Mouse (Mus musculus): ENCODE data around the gene Eapp. TPM values are rescaled to one million over a fixed set of nuclear protein-coding genes. Genes with fewer than 3 reads are reported as not detected.
"Not testable (repeated sequence)": the region's sequence is repeated elsewhere in the genome, so short reads cannot be mapped to it uniquely, and the experiment has no call there.

Eapp gene
- polyA plus RNA-seq (2015; fragmentation: Nextera tagmentation; extraction: Ambion mirVana): 77.4 and 85.6 TPM in 2 replicates

DNA sequence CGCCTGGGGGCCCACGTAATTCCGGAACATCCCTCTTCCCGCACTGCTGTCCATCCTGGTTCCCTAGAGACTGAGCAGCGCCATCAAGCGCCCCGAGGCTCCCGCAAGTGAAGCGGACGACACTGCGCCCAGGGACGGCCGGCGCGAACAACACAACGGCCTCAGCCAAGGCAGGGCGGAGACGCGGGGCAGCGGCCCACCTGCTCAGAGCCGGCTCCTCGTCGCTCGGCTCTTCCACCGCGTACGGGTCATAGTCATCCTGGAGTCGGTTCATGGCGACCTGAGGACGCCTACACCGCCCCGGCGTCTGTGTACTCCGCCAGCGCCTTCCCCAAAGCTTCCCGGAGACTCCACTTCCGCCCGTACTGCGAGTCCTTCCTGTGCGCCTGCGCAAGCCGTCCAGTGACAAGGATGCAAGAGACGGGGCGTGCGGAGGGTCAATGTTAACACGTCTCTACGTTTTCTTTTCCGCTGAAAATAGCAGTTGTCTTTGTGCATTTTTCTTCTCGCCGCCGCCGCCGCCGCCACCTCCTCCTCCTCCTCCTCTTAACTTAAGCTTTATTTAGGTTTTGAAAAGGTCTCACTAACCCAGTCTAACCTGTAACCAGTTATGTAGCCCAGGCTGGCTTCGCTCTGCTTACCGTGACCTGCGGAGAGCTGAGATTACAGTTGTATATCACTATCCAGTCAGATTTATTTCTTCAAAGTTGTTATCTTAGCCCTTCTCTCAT is at the start of gene Eapp:
Gene Eapp (minus strand): TSS at position 387 of the 731 bp plus-strand sequence.
- Histone ChIP-seq H3K4me3 (replicated peaks; ENCODE audit: low read depth, low read length) (peak within 1 kb of the TSS; percentile 73), H3K4me1 (replicated peaks; ENCODE audit: insufficient read depth, low read length) (no peaks in the 10 kb centered on the region), H3K36me3 (ENCODE audit: insufficient read depth, low read length) (peaks cover 6% of the 10 kb centered on the region; the same call in 1 of the 2 replicates), H3K27me3 (ENCODE audit: insufficient read depth, low read length) (no peaks in the 10 kb centered on the region), H3K9ac (ENCODE audit: low read depth, low read length) (peak within 1 kb of the TSS; percentile 88), H3K27ac (peak within 1 kb of the TSS; percentile 98), H3K9me3 (replicated peaks; ENCODE audit: low read length) (no peaks in the 10 kb centered on the region), H3K4me2 (ENCODE audit: low read length) (peak within 1 kb of the TSS; percentile 85)
- peak; percentile 89 for ATAC-seq (replicated peaks; ENCODE audit: low FRiP score, low read depth)
- under 1% methylated on average over 57 of the region's 57 CpGs for WGBS
- peak; percentile 99 for DNase-seq (ENCODE audit: low spot score)
- TF ChIP-seq CTCF (IDR thresholded peaks at IDR 0.05; ENCODE audit: low read depth): peak; percentile 47

- not testable (repeated sequence) for H3K27ac ChIP-seq; H3K36me3 ChIP-seq (ENCODE audit: insufficient read depth, low read length); H3K4me1 ChIP-seq (replicated peaks; ENCODE audit: insufficient read depth, low read length); H3K9me3 ChIP-seq (replicated peaks; ENCODE audit: low read length); H3K4me3 ChIP-seq (replicated peaks; ENCODE audit: low read depth, low read length); H3K4me2 ChIP-seq (ENCODE audit: low read length); H3K9ac ChIP-seq (ENCODE audit: low read depth, low read length); DNase-seq (ENCODE audit: low spot score); H3K27me3 ChIP-seq (ENCODE audit: insufficient read depth, low read length)
- ATAC-seq (replicated peaks; ENCODE audit: low FRiP score, low read depth): peak; percentile 36
- whole genome bisulfite sequencing: 0% methylated on average over 7 of the region's 33 CpGs
Measured at GRCm38 (mm10) chr12:54738661-54739243, 43.1 kb upstream of the Eapp start.

DNA sequence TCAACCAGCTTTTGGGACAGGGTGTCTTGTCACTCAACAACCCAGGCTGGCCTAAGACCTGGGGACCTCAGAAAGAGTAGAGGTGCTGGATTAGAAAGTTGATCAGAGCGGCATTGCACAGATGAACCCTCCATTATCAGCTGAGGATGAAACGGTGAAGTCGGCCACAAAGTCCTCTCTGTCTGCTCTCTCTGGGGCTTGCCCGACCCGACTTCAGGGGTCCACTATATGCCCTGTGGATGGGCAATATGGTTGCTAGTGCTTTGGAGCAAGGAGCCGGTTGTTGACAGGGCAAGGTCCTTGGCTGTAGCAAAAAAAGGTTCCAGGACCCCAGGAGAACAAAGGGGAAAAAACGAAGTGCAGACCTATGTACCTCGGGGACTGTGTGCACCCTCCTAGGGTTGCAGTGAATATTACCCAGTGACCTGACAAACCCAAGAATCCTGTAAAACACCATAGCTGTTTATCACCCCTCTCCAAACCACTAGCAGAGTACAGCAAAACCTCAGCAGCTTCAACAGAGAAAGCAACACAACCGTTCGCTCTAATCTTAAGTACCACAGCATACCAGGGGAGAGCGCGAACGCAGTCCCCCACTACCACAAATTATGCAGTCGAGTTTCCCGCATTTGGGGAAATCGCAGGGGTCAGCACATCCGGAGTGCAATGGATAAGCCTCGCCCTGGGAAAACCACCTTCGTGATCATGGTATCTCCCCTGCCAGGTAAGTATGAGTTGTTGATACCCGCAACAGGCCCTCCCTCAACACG is 42.4 kb upstream of the Eapp start:
- peak; percentile 82 for ATAC-seq (replicated peaks; ENCODE audit: low FRiP score, low read depth)

GRCm38 (mm10) chr12:54734307-54735131 is 38.8 kb upstream of the Eapp start:
- not testable (repeated sequence) for H3K4me1 ChIP-seq (replicated peaks; ENCODE audit: insufficient read depth, low read length); H3K27ac ChIP-seq; H3K4me2 ChIP-seq (ENCODE audit: low read length); H3K36me3 ChIP-seq (ENCODE audit: insufficient read depth, low read length); H3K9me3 ChIP-seq (replicated peaks; ENCODE audit: low read length); DNase-seq (ENCODE audit: low spot score); H3K4me3 ChIP-seq (replicated peaks; ENCODE audit: low read depth, low read length); H3K27me3 ChIP-seq (ENCODE audit: insufficient read depth, low read length); H3K9ac ChIP-seq (ENCODE audit: low read depth, low read length)
- peak; percentile 64 for ATAC-seq (replicated peaks; ENCODE audit: low FRiP score, low read depth)
- 0% methylated on average over 9 of the region's 49 CpGs for WGBS

More for the DNA sequence above, 42.4 kb upstream of the Eapp start:
- not testable (repeated sequence) for DNase-seq (ENCODE audit: low spot score); H3K9ac ChIP-seq (ENCODE audit: low read depth, low read length); H3K4me3 ChIP-seq (replicated peaks; ENCODE audit: low read depth, low read length); H3K36me3 ChIP-seq (ENCODE audit: insufficient read depth, low read length); H3K9me3 ChIP-seq (replicated peaks; ENCODE audit: low read length); H3K27me3 ChIP-seq (ENCODE audit: insufficient read depth, low read length); H3K4me1 ChIP-seq (replicated peaks; ENCODE audit: insufficient read depth, low read length); H3K27ac ChIP-seq; H3K4me2 ChIP-seq (ENCODE audit: low read length)
- WGBS: no CpG with 5 or more reads among the region's 21 CpGs

DNA sequence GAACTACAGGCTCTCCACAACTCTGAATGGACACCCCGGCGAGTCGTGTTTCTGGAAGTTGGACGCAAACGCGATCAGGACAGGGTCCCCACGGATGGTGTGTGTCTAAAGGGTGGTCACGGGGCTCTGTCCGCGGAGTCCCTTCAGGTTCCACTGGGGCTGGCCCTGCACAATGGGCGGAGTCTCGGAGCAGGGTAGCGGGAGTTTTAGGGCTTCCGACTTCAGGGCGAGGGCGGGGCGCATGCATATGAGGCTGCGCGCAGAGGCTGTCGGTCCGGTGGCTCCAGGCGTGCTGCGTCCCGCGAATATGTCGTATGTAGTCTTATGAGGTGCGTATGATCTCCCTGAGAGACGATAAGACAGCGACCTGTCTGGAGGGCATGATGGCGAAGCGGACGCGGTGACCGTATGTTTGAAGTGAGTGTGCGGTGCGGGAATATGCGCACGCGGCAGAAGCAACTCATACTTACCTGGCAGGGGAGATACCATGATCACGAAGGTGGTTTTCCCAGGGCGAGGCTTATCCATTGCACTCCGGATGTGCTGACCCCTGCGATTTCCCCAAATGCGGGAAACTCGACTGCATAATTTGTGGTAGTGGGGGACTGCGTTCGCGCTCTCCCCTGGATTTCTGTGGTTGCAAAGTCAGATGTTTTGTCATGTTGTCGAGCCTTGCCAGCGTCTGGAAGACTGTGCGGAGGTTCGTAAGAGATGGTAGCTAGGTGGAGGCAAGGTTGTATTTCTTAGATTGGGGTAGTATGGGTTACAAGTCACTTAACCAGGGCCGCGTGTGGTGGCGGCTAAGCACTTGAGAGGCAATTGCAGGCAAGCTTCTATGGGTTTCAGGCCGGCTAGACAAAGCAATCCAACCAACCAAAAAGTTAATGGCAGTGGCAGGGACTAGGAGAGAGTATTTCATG is 33.7 kb upstream of the Eapp start:
- not testable (repeated sequence) for H3K4me1 ChIP-seq (replicated peaks; ENCODE audit: insufficient read depth, low read length); H3K9me3 ChIP-seq (replicated peaks; ENCODE audit: low read length); H3K36me3 ChIP-seq (ENCODE audit: insufficient read depth, low read length); DNase-seq (ENCODE audit: low spot score); H3K4me3 ChIP-seq (replicated peaks; ENCODE audit: low read depth, low read length); H3K27ac ChIP-seq; H3K9ac ChIP-seq (ENCODE audit: low read depth, low read length); H3K4me2 ChIP-seq (ENCODE audit: low read length); H3K27me3 ChIP-seq (ENCODE audit: insufficient read depth, low read length)
- peak; percentile 92 for ATAC-seq (replicated peaks; ENCODE audit: low FRiP score, low read depth)
- WGBS: no CpG with 5 or more reads among the region's 56 CpGs

GRCm38 (mm10) chr12:54718871-54719786 is 23.4 kb upstream of the Eapp start:
- not testable (repeated sequence) for H3K27ac ChIP-seq; DNase-seq (ENCODE audit: low spot score); H3K27me3 ChIP-seq (ENCODE audit: insufficient read depth, low read length); H3K36me3 ChIP-seq (ENCODE audit: insufficient read depth, low read length); H3K9ac ChIP-seq (ENCODE audit: low read depth, low read length); H3K9me3 ChIP-seq (replicated peaks; ENCODE audit: low read length); H3K4me3 ChIP-seq (replicated peaks; ENCODE audit: low read depth, low read length); H3K4me2 ChIP-seq (ENCODE audit: low read length); H3K4me1 ChIP-seq (replicated peaks; ENCODE audit: insufficient read depth, low read length)
- ATAC-seq (replicated peaks; ENCODE audit: low FRiP score, low read depth): peak; percentile 93
- no CpG with 5 or more reads among the region's 56 CpGs for whole genome bisulfite sequencing

DNA sequence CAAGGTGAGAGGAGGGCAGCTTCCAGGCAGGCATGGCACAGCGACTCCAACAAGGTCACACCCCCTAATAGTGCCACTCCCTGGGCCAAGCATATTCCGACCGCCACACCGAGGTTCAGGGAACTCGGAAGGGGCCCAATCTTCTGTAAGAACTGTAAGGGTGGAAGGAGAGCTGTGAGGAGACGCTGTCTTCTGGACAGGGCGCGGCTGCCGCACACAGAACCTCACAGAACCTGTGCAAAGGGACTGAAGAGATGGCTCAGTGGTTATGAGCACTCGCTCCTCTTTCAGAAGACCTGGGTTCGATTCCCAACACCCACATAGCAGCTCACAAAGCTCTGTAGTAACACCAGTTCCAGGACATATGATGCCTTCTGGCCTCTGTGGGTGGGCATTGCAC is 21.8 kb upstream of the Eapp start:
- not testable (repeated sequence) for DNase-seq (ENCODE audit: low spot score); ATAC-seq (replicated peaks; ENCODE audit: low FRiP score, low read depth); H3K36me3 ChIP-seq (ENCODE audit: insufficient read depth, low read length); H3K27ac ChIP-seq; H3K4me1 ChIP-seq (replicated peaks; ENCODE audit: insufficient read depth, low read length); H3K4me2 ChIP-seq (ENCODE audit: low read length); H3K9me3 ChIP-seq (replicated peaks; ENCODE audit: low read length); H3K9ac ChIP-seq (ENCODE audit: low read depth, low read length); H3K27me3 ChIP-seq (ENCODE audit: insufficient read depth, low read length); H3K4me3 ChIP-seq (replicated peaks; ENCODE audit: low read depth, low read length)
- WGBS: 72% methylated on average over 6 of the region's 11 CpGs

All from kidney, postnatal 0 days (tissue).